Mouse (Mus musculus) forebrain, embryonic 15.5 days (tissue): Measurements from ENCODE around the gene Slit2. TPM values are rescaled to one million over a fixed set of nuclear protein-coding genes. Genes with fewer than 3 reads are reported as not detected.

Experiments used
- ATAC-seq: fragments of 200-750 bp; cut with Nextera tagmentation; replicated peaks from 2 replicates; pipeline ENCODE4 v1.8.0; 2017; ENCODE audit warnings: mild to moderate bottlenecking, moderate TSS enrichment, moderate library complexity
- H3K27ac ChIP-seq: fragments of 300-500 bp; sonication (generic); replicated peaks from 2 replicates; pipeline ENCODE4 v1.5.1; 2015; ENCODE audit warnings: mild to moderate bottlenecking, inconsistent platforms
- H3K27me3 ChIP-seq: fragments of 300-500 bp; sonication (generic); 2 replicates; pipeline ENCODE4 v1.6.1; 2015; ENCODE audit warnings: inconsistent platforms
- H3K36me3 ChIP-seq: fragments of 300-500 bp; sonication (generic); 2 replicates; pipeline ENCODE4 v1.6.1; 2015; ENCODE audit warnings: mild to moderate bottlenecking, inconsistent platforms
- H3K4me1 ChIP-seq: fragments of 300-500 bp; sonication (generic); 2 replicates; pipeline ENCODE4 v1.6.1; 2015; ENCODE audit warnings: inconsistent platforms
- H3K4me2 ChIP-seq: fragments of 300-500 bp; sonication (generic); replicated peaks from 2 replicates; pipeline ENCODE4 v1.6.1; 2015; ENCODE audit warnings: mild to moderate bottlenecking, inconsistent platforms
- H3K4me3 ChIP-seq: fragments of 300-500 bp; sonication (generic); 2 replicates; pipeline ENCODE4 v1.5.1; 2015; ENCODE audit warnings: mild to moderate bottlenecking, inconsistent platforms
- H3K9ac ChIP-seq: fragments of 300-500 bp; sonication (generic); replicated peaks from 2 replicates; pipeline ENCODE4 v1.6.1; 2015; ENCODE audit warnings: mild to moderate bottlenecking, inconsistent platforms
- H3K9me3 ChIP-seq: fragments of 300-500 bp; sonication (generic); 2 replicates; pipeline ENCODE4 v1.6.1; 2016; ENCODE audit warnings: inconsistent platforms
- WGBS: fragments of 180-500 bp; shearing (Covaris S2); methylation state at CpG from one replicate; pipeline ENCODE4 v1.1.7; 2015; ENCODE audit warnings: mixed read lengths; 5-methylcytosine and 5-hydroxymethylcytosine counted together
- polyA plus RNA-seq: library from polyadenylated mRNA; unstranded; fragments of >200 nt; fragmentation: Nextera tagmentation; extraction: Ambion mirVana; gene quantifications from 2 replicates; pipeline ENCODE4 v1.2.1, GENCODE M21; 2015

Slit2 gene
- polyA plus RNA-seq = 11.9 and 14.6 TPM in 2 replicates

DNA sequence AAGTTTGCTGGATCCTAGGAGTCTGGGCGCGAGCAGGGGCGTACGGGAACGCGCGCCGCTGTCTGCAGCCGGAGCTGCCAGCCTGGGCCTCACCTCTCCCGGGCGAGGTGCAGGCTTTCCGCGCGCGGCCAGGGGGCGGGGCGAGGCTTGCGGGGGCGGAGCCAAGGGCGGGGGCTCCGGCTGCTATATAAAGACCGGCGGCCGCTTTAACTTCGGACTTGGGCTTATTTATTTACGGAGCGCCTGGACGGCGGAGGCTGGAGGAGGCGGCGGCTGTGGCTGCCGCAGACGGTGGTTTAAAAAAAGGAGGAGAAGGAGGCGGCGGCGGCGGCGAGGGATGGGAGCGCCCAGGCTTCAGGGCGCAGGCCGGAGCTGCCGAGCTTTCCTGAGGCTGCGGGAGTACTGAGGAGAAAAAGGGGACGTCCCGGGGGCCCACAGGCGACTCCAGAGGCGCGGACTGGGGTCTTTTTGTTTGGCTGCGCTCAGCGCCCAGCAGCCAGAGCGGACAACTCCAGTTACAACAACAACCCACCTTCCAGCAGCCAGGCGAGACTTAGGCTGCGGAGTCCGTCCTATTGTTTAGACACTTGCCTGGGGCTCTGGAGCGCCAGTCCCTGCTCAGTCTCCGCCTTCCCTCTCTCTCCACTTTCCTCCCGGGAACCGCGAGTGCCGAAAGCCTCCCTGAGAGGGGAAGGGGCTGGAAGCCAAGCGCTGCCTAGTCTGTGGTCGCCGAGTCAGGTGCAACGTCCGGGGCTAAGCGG, at the start of gene Slit2:
Gene Slit2, plus strand, starts transcription at position 198 of the 761 bp plus-strand sequence.
- WGBS = under 1% methylated on average over 65 of the region's 66 CpGs
- Histone ChIP-seq H3K9ac (peak within 1 kb of the TSS; percentile 62), H3K27me3 (no peaks in the 10 kb centered on the region), H3K4me1 (peaks cover 34% of the 10 kb centered on the region), H3K4me3 (peak within 1 kb of the TSS; percentile 64), H3K36me3 (no peaks in the 10 kb centered on the region), H3K4me2 (peak within 1 kb of the TSS; percentile 92), H3K27ac (peak within 1 kb of the TSS; percentile 61), H3K9me3 (no peaks in the 10 kb centered on the region)
- ATAC-seq = peak; percentile 79

DNA sequence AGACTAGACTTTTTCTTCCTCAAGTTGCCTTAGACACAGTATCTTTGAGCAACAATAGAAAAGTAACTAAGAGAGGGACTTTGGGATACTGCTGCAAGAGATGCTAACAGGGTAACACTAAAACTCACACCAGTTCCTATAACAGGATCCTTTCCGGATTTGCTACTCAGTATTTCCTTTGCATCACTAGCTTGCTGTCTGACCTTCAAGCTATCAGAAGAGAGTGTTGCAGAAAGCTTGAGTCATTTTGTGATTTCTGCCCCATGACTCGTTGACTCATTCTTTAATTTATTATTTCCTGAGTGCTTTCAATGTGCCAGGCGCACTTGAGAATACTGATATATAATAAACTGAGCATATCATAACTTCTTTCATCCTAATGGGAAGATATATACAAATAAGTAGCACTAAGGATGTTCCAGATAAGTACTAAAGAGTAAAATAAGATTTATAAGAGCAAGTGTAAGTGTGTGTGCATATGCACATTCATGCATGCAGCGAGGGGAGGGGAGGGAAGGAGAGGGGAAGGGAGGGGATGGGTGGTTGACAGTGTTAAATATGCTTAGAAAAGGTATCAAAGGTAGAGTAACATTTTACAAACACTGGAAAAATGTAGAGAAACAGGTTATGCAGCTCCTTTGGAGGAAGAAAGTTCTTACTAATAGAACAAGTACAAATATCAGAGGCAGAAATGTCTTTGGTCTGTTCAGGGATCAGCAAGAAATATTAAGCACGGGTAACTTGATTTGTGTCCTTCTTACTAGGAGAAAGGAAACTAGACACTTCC, 44.2 kb upstream of the Slit2 start:
- ATAC-seq = no peak
- H3K4me2 ChIP-seq = no peak overlapping the region
- no peak overlapping the region for H3K4me3 ChIP-seq
- 86% methylated on average over 5 of the region's 5 CpGs for WGBS
- no peak overlapping the region for H3K27ac ChIP-seq
- H3K27me3 ChIP-seq = no peaks in the 10 kb centered on the region
- no peaks in the 10 kb centered on the region for H3K9me3 ChIP-seq
- no peak overlapping the region for H3K9ac ChIP-seq
- H3K36me3 ChIP-seq = no peaks in the 10 kb centered on the region
- no peaks in the 10 kb centered on the region for H3K4me1 ChIP-seq

DNA sequence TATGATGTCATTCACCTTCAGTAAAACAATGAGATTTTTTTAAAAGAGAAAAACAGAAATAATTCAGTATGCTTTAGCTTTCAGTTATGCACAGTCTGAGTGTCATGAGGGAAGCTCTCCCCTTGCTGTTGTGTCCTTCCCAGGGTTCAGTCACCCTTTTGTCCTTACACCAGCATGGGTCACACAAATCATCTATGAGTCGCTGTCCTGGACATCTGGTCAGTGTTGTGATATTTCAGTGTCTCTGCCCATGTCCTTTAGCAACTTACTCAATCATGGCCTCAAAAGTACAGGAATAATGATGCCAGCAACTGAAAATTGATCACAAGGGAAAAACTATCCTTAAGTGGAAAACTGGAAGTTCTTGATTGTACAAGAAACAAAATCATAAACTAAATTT, 26.5 kb upstream of the Slit2 start:
- Histone ChIP-seq H3K27ac (no peak overlapping the region), H3K9ac (no peak overlapping the region), H3K4me1 (no peaks in the 10 kb centered on the region), H3K4me3 (no peak overlapping the region), H3K9me3 (no peaks in the 10 kb centered on the region), H3K36me3 (no peaks in the 10 kb centered on the region), H3K4me2 (no peak overlapping the region), H3K27me3 (no peaks in the 10 kb centered on the region)
- 83% methylated on average over 1 of the region's 1 CpGs for WGBS
- no peak for ATAC-seq

DNA sequence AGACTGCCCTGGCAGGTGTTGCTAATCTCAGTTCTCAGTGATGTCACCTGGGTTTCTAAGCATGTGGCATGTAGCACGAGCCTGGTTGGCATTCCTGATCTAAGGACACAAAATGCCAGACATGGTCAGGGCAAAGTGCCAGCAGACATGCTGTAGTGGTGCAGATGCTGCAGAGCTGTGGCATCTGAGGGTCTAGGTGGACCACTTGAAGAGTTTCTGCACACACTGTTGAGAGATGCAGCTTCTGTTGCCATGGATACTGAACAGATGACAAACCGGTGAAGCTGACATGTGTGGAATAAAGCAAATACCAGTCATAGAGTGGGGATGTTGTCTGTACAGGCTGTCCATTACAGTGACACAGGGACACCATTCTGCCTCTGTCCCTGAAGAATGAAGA, 7.1 kb upstream of the Slit2 start:
- Histone ChIP-seq H3K4me2 (no peak overlapping the region), H3K36me3 (no peaks in the 10 kb centered on the region), H3K9ac (no peak overlapping the region), H3K4me3 (no peak overlapping the region), H3K27me3 (no peaks in the 10 kb centered on the region), H3K4me1 (no peaks in the 10 kb centered on the region), H3K27ac (no peak overlapping the region), H3K9me3 (no peaks in the 10 kb centered on the region)
- ATAC-seq = peak; percentile 53; the same call in 1 of the 2 replicates
- 51% methylated on average over 2 of the region's 2 CpGs for WGBS

DNA sequence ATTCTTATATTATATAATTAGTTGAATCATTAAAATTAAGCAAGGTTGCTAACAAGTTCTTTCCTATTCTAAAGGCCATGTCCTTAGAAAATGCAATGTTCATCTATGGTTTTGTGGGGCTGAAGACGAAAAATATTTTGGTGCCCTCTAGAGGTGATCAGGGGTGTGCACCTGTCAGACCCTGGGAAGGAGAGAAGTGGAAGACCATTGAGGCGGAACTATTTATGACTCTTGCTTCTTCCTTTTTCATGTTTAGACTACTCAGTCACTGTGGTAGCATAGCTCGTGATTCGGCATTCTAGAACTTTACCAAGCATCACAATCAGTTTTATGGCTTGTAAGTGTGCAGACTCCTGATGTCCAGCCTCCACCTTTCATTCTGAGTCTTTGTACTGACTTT, 3.6 kb upstream of the Slit2 start:
- no peak for ATAC-seq
- no peaks in the 10 kb centered on the region for H3K36me3 ChIP-seq
- 38% methylated on average over 4 of the region's 4 CpGs for WGBS
- H3K4me3 ChIP-seq = no peak overlapping the region
- H3K9ac ChIP-seq = no peak overlapping the region
- H3K4me1 ChIP-seq = peaks cover 9% of the 10 kb centered on the region
- no peak overlapping the region for H3K27ac ChIP-seq
- no peaks in the 10 kb centered on the region for H3K9me3 ChIP-seq
- H3K27me3 ChIP-seq = no peaks in the 10 kb centered on the region
- no peak overlapping the region for H3K4me2 ChIP-seq

DNA sequence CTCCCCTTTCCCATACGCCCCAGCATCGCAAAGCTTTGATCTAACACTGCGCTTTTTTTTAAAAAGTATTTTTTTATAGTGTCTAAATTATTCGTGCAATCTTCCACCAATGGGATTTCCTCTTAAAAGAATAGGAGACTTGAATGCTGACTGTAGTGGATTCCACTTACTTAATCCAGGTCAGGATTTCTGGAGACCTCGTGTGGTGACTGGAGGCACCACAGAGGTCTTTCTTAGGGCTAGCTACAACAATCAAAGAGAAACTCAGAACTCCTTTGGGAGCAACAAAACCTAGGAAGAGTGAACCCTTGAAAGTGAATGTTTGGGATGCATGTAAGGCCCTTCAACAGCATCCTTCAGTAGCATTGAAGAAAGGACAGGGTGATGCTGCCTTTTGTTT, 2.5 kb upstream of the Slit2 start:
- Histone ChIP-seq H3K4me3 (no peak overlapping the region), H3K9ac (no peak overlapping the region), H3K4me2 (no peak overlapping the region), H3K4me1 (peaks cover 20% of the 10 kb centered on the region), H3K36me3 (no peaks in the 10 kb centered on the region), H3K9me3 (no peaks in the 10 kb centered on the region), H3K27me3 (no peaks in the 10 kb centered on the region), H3K27ac (no peak overlapping the region)
- ATAC-seq = no peak
- WGBS = 26% methylated on average over 5 of the region's 5 CpGs

DNA sequence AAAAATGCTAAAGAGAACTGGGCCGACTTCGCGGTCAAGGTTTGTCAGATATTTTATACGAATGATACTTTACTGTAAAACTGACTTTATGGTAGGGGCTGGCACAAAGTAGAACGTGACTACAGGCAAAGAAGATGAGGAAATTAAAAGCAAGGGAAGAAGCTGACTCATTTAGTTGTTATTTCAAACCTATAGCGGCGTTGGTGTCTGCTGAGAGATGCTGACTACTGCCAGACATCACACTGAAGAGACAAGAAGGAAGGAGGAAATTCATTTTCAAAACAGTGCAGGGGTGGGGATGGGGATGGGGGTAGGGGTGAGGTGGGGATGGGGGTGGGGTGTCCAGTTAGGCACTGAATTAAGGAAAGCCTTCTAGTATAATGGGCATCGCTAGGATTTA, 987 bp upstream of the Slit2 start:
- no peaks in the 10 kb centered on the region for H3K27me3 ChIP-seq
- H3K36me3 ChIP-seq = no peaks in the 10 kb centered on the region
- H3K4me3 ChIP-seq = no peak overlapping the region
- H3K4me2 ChIP-seq = 0 out of 2 replicates have a peak overlapping the region, but pooled peaks have one; percentile 92
- ATAC-seq = no peak
- no peaks in the 10 kb centered on the region for H3K9me3 ChIP-seq
- H3K9ac ChIP-seq = no peak overlapping the region
- H3K4me1 ChIP-seq = peaks cover 33% of the 10 kb centered on the region
- H3K27ac ChIP-seq = no peak overlapping the region
- 59% methylated on average over 8 of the region's 8 CpGs for WGBS

DNA sequence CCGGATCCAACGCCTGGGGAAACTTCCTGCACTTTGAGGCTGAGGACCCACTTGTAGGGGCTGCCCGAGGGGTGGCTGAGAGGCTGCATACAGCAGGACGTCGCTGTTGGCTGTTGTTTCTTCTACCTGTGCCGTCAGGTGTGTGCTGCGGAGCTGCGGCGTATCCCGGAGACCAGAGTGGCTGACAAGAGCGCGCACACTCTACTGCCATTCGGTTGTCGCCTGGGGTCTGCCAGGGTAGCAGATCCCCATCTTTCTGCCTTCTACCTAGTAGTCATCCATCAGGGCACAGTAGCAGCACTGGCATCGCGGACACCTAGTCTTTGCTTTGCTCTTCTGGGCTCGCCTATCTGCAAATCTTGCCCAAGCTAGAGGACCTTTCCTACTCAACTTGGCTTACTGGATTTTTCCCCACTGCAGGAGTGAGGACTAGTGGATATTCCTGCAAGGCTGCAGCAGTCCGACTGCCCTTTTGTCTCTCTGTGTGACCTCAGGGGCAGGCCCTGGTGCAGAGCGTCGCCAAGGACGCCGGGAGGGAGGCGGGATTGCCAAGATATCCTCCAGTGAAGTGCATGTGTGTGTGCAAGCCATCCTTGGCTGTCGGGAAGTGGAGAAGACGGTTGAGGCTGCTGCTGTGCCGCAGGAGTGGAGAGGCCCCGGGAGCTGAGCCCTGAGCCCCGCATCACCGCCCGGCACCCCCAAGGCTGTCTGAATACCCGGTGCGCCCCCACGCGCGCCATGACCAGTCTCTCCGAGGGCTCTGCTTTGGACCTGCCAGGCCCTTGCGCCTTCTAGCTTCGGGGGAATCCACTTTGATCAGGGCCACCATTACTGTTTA, 1.0 kb downstream of the Slit2 start:
- Histone ChIP-seq H3K4me3 (peak overlapping the region; percentile 64), H3K27ac (no peak overlapping the region), H3K9ac (peak overlapping the region; percentile 62), H3K4me2 (peak overlapping the region; percentile 92), H3K27me3 (no peaks in the 10 kb centered on the region), H3K4me1 (peaks cover 34% of the 10 kb centered on the region), H3K9me3 (no peaks in the 10 kb centered on the region), H3K36me3 (no peaks in the 10 kb centered on the region)
- WGBS = under 1% methylated on average over 38 of the region's 38 CpGs
- peak; percentile 24 for ATAC-seq

DNA sequence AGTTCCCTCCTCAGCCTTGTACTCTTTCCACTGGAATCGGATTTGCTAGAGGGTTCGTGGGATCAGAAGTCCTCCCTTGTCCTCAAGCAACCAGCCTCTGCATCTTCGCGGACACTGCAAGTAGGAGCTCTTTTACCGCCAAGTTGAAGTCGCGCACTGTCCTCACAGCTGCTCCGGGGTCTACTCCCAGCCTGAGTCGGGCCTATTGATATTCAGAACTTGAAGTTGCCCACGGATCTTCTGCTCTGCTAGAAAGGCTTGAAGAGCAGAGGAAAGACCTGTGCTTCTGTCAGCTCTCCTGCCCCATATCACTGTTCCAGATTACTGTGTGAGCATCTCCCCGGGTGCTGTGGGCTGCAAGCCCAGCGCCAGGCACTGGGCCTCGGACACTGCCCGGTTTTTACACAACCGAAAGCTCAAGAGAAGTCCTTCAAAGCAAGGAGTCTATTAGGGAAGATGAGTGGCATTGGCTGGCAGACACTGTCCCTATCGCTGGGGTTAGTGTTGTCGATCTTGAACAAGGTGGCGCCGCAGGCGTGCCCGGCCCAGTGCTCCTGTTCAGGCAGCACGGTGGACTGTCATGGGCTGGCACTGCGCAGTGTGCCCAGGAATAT, 1.8 kb downstream of the Slit2 start:
- peak; percentile 5; the same call in 1 of the 2 replicates for ATAC-seq
- peaks cover 34% of the 10 kb centered on the region for H3K4me1 ChIP-seq
- no peaks in the 10 kb centered on the region for H3K36me3 ChIP-seq
- H3K9ac ChIP-seq = peak overlapping the region; percentile 62
- no peak overlapping the region for H3K27ac ChIP-seq
- H3K27me3 ChIP-seq = no peaks in the 10 kb centered on the region
- 2% methylated on average over 23 of the region's 23 CpGs for WGBS
- H3K9me3 ChIP-seq = no peaks in the 10 kb centered on the region
- H3K4me3 ChIP-seq = peak overlapping the region; percentile 64
- H3K4me2 ChIP-seq = peak overlapping the region; percentile 92

DNA sequence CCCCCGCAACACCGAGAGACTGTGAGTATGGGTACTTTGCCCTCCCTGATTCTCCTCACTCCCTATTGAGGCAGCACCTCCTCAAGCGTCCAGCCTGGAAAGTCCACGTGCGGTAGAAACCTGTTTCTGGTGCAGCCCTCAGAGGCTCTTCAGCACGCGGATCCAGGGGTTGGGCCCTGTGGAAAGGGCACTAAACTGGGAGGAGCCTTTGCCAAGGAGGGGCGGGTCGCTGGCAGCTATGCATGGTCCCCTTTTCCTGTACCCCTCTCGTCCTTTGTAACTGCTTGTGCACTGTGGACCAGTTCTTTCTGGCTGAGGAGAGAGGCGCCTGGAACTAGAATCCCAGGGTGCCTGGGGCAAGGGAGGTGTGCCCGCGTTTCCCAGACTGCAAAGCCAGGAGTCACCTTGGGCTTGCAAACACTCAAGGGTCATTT, 2.3 kb downstream of the Slit2 start:
- peak; percentile 53 for ATAC-seq
- H3K27ac ChIP-seq = peak overlapping the region; percentile 34; the same call in 1 of the 2 replicates
- WGBS = under 1% methylated on average over 13 of the region's 13 CpGs

DNA sequence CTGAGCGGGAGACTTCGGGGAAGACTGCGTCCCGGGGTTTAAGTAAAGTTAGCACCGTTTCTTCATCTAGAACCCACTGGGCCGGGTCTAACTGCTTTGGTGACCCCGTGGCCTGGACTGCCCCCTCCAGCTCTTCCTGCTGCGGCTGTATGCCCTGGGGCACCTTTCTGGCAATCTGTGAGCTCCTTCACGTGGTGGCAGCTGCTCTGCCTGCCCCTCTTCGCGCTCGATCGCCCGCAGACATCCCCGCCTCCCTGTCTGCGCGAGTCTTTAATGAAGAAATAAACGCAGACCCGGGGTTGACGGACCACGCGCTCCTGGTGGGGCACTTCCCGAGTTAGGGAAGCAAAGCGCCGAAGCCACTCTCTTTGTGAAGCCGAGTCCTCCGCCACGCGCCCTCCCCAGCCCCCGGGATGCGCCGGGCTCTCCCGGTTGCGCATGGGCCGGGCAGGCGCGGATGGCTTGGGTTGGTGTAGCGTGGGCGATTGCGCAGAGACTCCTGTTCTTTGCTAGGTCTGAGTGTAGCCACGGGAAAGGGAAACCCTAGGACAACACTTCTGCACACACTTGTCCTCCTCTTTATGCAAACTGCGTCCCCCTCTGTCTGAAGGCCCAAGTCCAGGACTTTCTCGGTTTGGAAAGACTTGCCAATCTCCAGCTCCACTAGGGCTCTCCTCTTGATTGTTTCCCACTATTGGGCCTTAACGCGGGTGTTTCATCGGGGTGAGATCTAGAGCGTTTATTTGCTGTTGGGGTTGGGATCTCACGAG, 3.1 kb downstream of the Slit2 start:
- Histone ChIP-seq H3K36me3 (no peaks in the 10 kb centered on the region), H3K4me3 (peak overlapping the region; percentile 64), H3K4me1 (peaks cover 34% of the 10 kb centered on the region), H3K4me2 (peak overlapping the region; percentile 92), H3K9me3 (no peaks in the 10 kb centered on the region), H3K9ac (peak overlapping the region; percentile 62), H3K27me3 (no peaks in the 10 kb centered on the region), H3K27ac (peak overlapping the region; percentile 34; the same call in 1 of the 2 replicates)
- ATAC-seq = peak; percentile 27
- WGBS = under 1% methylated on average over 48 of the region's 48 CpGs

More for the DNA sequence above, 2.3 kb downstream of the Slit2 start:
- Histone ChIP-seq H3K9ac (peak overlapping the region; percentile 62), H3K36me3 (no peaks in the 10 kb centered on the region), H3K4me1 (peaks cover 34% of the 10 kb centered on the region), H3K9me3 (no peaks in the 10 kb centered on the region), H3K4me2 (peak overlapping the region; percentile 92), H3K27me3 (no peaks in the 10 kb centered on the region), H3K4me3 (peak overlapping the region; percentile 64)
